Mouse (Mus musculus): Measurements from ENCODE around the gene Msi1. TPM values are rescaled to one million over a fixed set of nuclear protein-coding genes. Genes with fewer than 3 reads are reported as not detected.
"Not testable (repeated sequence)": the region's sequence is repeated elsewhere in the genome, so short reads cannot be mapped to it uniquely, and the experiment has no call there.

The Msi1 gene
- polyA plus RNA-seq, 1 experiment from 2014 or later = 4.1 TPM

- 67% methylated on average over 15 of the region's 15 CpGs for WGBS
- peaks cover 48% of the 10 kb centered on the region for H3K4me1 ChIP-seq
Observed at GRCm38 (mm10) chr5:115434853-115435754, 5.7 kb downstream of the Msi1 start.

GRCm38 (mm10) chr5:115435755-115436379, 6.5 kb downstream of the Msi1 start:
- Histone ChIP-seq H3K27me3 (replicated peaks) (peaks cover 12% of the 10 kb centered on the region; the same call in 1 of the 2 replicates), H3K4me3 (peak overlapping the region; percentile 50), H3K36me3 (peaks cover 11% of the 10 kb centered on the region; the same call in 1 of the 2 replicates), H3K9ac (peak overlapping the region; percentile 82), H3K9me3 (no peaks in the 10 kb centered on the region), H3K27ac (replicated peaks) (peak overlapping the region; percentile 59), H3K4me1 (peaks cover 42% of the 10 kb centered on the region), H3K4me2 (peak overlapping the region; percentile 69)
- no peak for ATAC-seq (ENCODE audit: extremely low read depth, insufficient number of reproducible peaks, low FRiP score, low TSS enrichment)
- 35% methylated on average over 8 of the region's 8 CpGs for WGBS

More at GRCm38 (mm10) chr5:115434853-115435754, 5.7 kb downstream of the Msi1 start:
- Histone ChIP-seq H3K36me3 (peaks cover 10% of the 10 kb centered on the region; the same call in 1 of the 2 replicates), H3K9me3 (no peaks in the 10 kb centered on the region), H3K27ac (replicated peaks) (no peak overlapping the region), H3K4me2 (no peak overlapping the region), H3K27me3 (replicated peaks) (peaks cover 19% of the 10 kb centered on the region), H3K9ac (peak overlapping the region; percentile 82; the same call in 1 of the 2 replicates), H3K4me3 (no peak overlapping the region)
- ATAC-seq (ENCODE audit: extremely low read depth, insufficient number of reproducible peaks, low FRiP score, low TSS enrichment) = no peak

- Histone ChIP-seq H3K36me3 (peaks cover 11% of the 10 kb centered on the region; the same call in 1 of the 2 replicates), H3K4me1 (peaks cover 38% of the 10 kb centered on the region), H3K4me2 (peak overlapping the region; percentile 69), H3K9ac (peak overlapping the region; percentile 82), H3K27me3 (replicated peaks) (peaks cover 11% of the 10 kb centered on the region; the same call in 1 of the 2 replicates), H3K4me3 (peak overlapping the region; percentile 50), H3K27ac (replicated peaks) (peak overlapping the region; percentile 59), H3K9me3 (no peaks in the 10 kb centered on the region)
- 2% methylated on average over 43 of the region's 43 CpGs for WGBS
- no peak for ATAC-seq (ENCODE audit: extremely low read depth, insufficient number of reproducible peaks, low FRiP score, low TSS enrichment)
Observed at GRCm38 (mm10) chr5:115436421-115437124, 7.2 kb downstream of the Msi1 start.

- peak overlapping the region; percentile 82 for H3K9ac ChIP-seq
- peaks cover 30% of the 10 kb centered on the region for H3K4me1 ChIP-seq
- WGBS = 71% methylated on average over 7 of the region's 7 CpGs
- H3K4me2 ChIP-seq = peak overlapping the region; percentile 69; the same call in 1 of the 2 replicates
- peaks cover 17% of the 10 kb centered on the region for H3K36me3 ChIP-seq
- H3K9me3 ChIP-seq = no peaks in the 10 kb centered on the region
- H3K4me3 ChIP-seq = no peak overlapping the region
- no peak overlapping the region for H3K27ac ChIP-seq (replicated peaks)
- peaks cover 10% of the 10 kb centered on the region; the same call in 1 of the 2 replicates for H3K27me3 ChIP-seq (replicated peaks)
- no peak for ATAC-seq (ENCODE audit: extremely low read depth, insufficient number of reproducible peaks, low FRiP score, low TSS enrichment)
Observed at GRCm38 (mm10) chr5:115437242-115437944, 8.0 kb downstream of the Msi1 start.

- H3K4me3 ChIP-seq = no peak overlapping the region
- ATAC-seq (ENCODE audit: extremely low read depth, insufficient number of reproducible peaks, low FRiP score, low TSS enrichment) = no peak
- peaks cover 27% of the 10 kb centered on the region for H3K4me1 ChIP-seq
- no peaks in the 10 kb centered on the region for H3K9me3 ChIP-seq
- H3K27me3 ChIP-seq (replicated peaks) = peaks cover 4% of the 10 kb centered on the region; the same call in 1 of the 2 replicates
- no peak overlapping the region for H3K4me2 ChIP-seq
- no peak overlapping the region for H3K9ac ChIP-seq
- no peak overlapping the region for H3K27ac ChIP-seq (replicated peaks)
- H3K36me3 ChIP-seq = peaks cover 20% of the 10 kb centered on the region
- WGBS = 37% methylated on average over 2 of the region's 2 CpGs
Observed at GRCm38 (mm10) chr5:115437945-115438315, 8.5 kb downstream of the Msi1 start.

- Histone ChIP-seq H3K4me3 (no peak overlapping the region), H3K36me3 (peaks cover 24% of the 10 kb centered on the region), H3K4me2 (no peak overlapping the region), H3K27me3 (replicated peaks) (0 out of 2 replicates have a peak, but pooled peaks cover 3% of the 10 kb centered on the region), H3K9me3 (no peaks in the 10 kb centered on the region), H3K4me1 (peaks cover 27% of the 10 kb centered on the region), H3K27ac (replicated peaks) (no peak overlapping the region), H3K9ac (no peak overlapping the region)
- ATAC-seq (ENCODE audit: extremely low read depth, insufficient number of reproducible peaks, low FRiP score, low TSS enrichment) = no peak
- WGBS = 71% methylated on average over 7 of the region's 7 CpGs
Observed at GRCm38 (mm10) chr5:115438667-115439066, 9.3 kb downstream of the Msi1 start.

- no peak overlapping the region for H3K4me3 ChIP-seq
- no peak overlapping the region for H3K4me2 ChIP-seq
- peaks cover 48% of the 10 kb centered on the region for H3K36me3 ChIP-seq
- no peaks in the 10 kb centered on the region for H3K9me3 ChIP-seq
- H3K27me3 ChIP-seq (replicated peaks) = no peaks in the 10 kb centered on the region
- ATAC-seq (ENCODE audit: extremely low read depth, insufficient number of reproducible peaks, low FRiP score, low TSS enrichment) = no peak
- H3K27ac ChIP-seq (replicated peaks) = no peak overlapping the region
- H3K4me1 ChIP-seq = peaks cover 18% of the 10 kb centered on the region
- 41% methylated on average over 14 of the region's 14 CpGs for WGBS
- no peak overlapping the region for H3K9ac ChIP-seq
Observed at GRCm38 (mm10) chr5:115441205-115441849, 11.9 kb downstream of the Msi1 start.

GRCm38 (mm10) chr5:115442663-115443062, 13.3 kb downstream of the Msi1 start:
- 68% methylated on average over 5 of the region's 5 CpGs for WGBS
- Histone ChIP-seq H3K4me1 (peaks cover 10% of the 10 kb centered on the region; the same call in 1 of the 2 replicates), H3K36me3 (peaks cover 60% of the 10 kb centered on the region)
- H3K27me3 ChIP-seq (replicated peaks); H3K4me3 ChIP-seq; H3K9me3 ChIP-seq; H3K27ac ChIP-seq (replicated peaks); H3K4me2 ChIP-seq; ATAC-seq (ENCODE audit: extremely low read depth, insufficient number of reproducible peaks, low FRiP score, low TSS enrichment); H3K9ac ChIP-seq: not testable (repeated sequence)

- 87% methylated on average over 11 of the region's 11 CpGs for WGBS
- H3K4me1 ChIP-seq = 0 out of 2 replicates have a peak, but pooled peaks cover 6% of the 10 kb centered on the region
- no peak overlapping the region for H3K4me2 ChIP-seq
- no peak overlapping the region for H3K27ac ChIP-seq (replicated peaks)
- no peak overlapping the region for H3K4me3 ChIP-seq
- peaks cover 55% of the 10 kb centered on the region for H3K36me3 ChIP-seq
- H3K9ac ChIP-seq = no peak overlapping the region
- no peak for ATAC-seq (ENCODE audit: extremely low read depth, insufficient number of reproducible peaks, low FRiP score, low TSS enrichment)
- H3K27me3 ChIP-seq (replicated peaks) = no peaks in the 10 kb centered on the region
- H3K9me3 ChIP-seq = no peaks in the 10 kb centered on the region
Observed at GRCm38 (mm10) chr5:115444130-115444529, 14.7 kb downstream of the Msi1 start.

GRCm38 (mm10) chr5:115447108-115447507, 17.7 kb downstream of the Msi1 start:
- H3K36me3 ChIP-seq = peaks cover 60% of the 10 kb centered on the region
- no peak for ATAC-seq (ENCODE audit: extremely low read depth, insufficient number of reproducible peaks, low FRiP score, low TSS enrichment)
- peaks cover 21% of the 10 kb centered on the region for H3K4me1 ChIP-seq
- H3K27me3 ChIP-seq (replicated peaks) = no peaks in the 10 kb centered on the region
- no peak overlapping the region for H3K4me3 ChIP-seq
- no peaks in the 10 kb centered on the region for H3K9me3 ChIP-seq
- H3K4me2 ChIP-seq = no peak overlapping the region
- H3K9ac ChIP-seq = no peak overlapping the region
- no peak overlapping the region for H3K27ac ChIP-seq (replicated peaks)
- WGBS = 83% methylated on average over 17 of the region's 17 CpGs

Data from heart, embryonic 13.5 days (tissue).